Mouse (Mus musculus) MEL (cell line): ENCODE data around the gene Ifi27l2b.

Experiments
- EP300 ChIP-seq, 2 experiments: IDR thresholded peaks; 2 replicates each; pipeline ENCODE4 v1.6.1; 2011; ENCODE audit warnings: improper control_type of control experiment in 2 of 2, low read length in 2 of 2, low read depth in 1 of 2, mild to moderate bottlenecking in 1 of 2
- JUND ChIP-seq: IDR thresholded peaks from 2 replicates; pipeline ENCODE4 v1.6.1; 2011; ENCODE audit warnings: low read depth, mild to moderate bottlenecking, improper control_type of control experiment, low read length
- POLR2A ChIP-seq, 2 experiments: IDR thresholded peaks; 2 replicates each; pipeline ENCODE4 v1.6.1; 2011 to 2012; ENCODE audit warnings: low read length in 2 of 2, mild to moderate bottlenecking in 2 of 2, control low read depth in 1 of 2, improper control_type of control experiment in 1 of 2, low read depth in 1 of 2, moderate library complexity in 1 of 2; ENCODE audit not compliant: control insufficient read depth in 1 of 2, insufficient read depth in 1 of 2, poor library complexity in 1 of 2

DNA sequence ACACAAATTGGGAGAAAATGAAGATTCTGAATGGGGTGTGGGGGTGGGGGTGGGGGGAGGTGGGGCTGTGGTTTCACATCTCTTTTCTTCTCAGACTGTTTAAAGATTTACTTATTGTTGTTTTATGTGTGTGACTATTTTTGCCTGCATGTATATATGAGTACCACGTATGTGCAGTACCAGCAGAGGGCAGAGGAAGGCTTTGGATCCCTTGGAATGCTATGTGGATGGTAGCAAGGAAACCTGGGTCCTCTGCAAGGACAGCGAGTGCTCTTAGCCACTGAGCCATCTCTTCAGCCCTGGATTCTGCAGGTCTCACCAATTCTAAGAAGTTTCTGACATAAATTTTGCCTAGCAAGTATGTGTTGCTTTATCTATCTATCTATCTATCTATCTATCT, 42.2 kb upstream of the Ifi27l2b start:
- TF ChIP-seq POLR2A (IDR thresholded peaks at IDR 0.05; ENCODE audit: control insufficient read depth in 1 of 2, insufficient read depth in 1 of 2, low read depth in 1 of 2, low read length in 2 of 2, poor library complexity in 1 of 2) (no peak), JUND (no peak), EP300 (IDR thresholded peaks at IDR 0.05; ENCODE audit: low read depth in 1 of 2, low read length in 2 of 2) (no peak)
